Mouse (Mus musculus) olfactory bulb, adult 2 months (tissue): Measurements from ENCODE around the gene Epb41l1.

Experiments
- CTCF ChIP-seq: fragments of 200-500 bp; IDR thresholded peaks from 2 replicates; pipeline ENCODE4 v1.5.1; 2012; ENCODE audit warnings: low read depth, mild to moderate bottlenecking, low read length, moderate library complexity; ENCODE audit not compliant: insufficient read depth
- POLR2A ChIP-seq: fragments of 200-500 bp; IDR thresholded peaks from 2 replicates; pipeline ENCODE4 v1.6.1; 2012; ENCODE audit warnings: mild to moderate bottlenecking, low read depth, low read length, moderate library complexity; ENCODE audit not compliant: insufficient read depth

DNA sequence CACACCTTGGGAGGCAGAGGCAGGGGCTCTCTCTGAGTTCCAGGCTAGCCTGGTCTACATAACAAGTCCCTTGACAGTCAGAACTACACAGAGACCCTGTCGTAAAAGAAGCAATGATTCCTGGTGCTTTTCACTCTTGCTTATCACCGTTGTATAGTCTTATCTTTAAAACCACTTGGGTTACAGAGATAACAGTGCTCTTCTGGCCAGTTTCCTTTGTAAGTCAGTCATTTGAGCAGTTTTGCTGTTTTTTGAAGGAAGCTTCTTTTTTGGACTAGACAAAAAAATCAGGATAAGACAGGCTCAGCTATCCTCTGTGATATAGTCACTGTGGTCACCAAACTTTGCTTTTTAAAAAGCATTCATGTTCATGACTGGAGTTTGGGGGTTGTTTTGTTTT, 141.1 kb downstream of the Epb41l1 start:
- TF ChIP-seq POLR2A (no peak), CTCF (no peak)
